Mouse (Mus musculus): ENCODE results near the gene Gm49387.

Gm49387 gene

GRCm38 (mm10) chr14:31640346-31640889 is at the start of gene Gm49387:
Gene Gm49387, minus strand, starts transcription at chr14:31640878.
- CTCF ChIA-PET = interaction anchor here (0.6 kb wide), 1 partner anchor 62 kb away, joined by 13 read pairs; no protein-coding TSS in a partner anchor

DNA sequence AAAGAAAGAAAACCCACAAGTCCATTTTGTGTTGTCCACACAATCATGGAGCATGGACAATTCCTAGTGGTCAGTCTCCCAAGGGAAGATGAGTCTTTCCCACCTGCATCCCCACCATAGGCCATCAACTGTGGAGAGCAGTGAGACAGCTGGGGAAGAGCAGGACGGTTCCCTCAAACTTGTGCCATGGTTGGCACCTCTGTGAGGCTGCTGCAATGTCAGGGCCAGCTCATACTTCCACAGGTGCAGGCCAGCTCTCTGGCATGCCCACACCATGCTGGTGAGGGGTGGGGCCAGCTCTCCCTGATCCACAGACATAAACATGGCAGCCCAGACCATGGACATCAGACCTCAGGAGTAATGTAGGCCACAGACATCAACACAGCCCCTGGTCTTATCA is 45.6 kb upstream of the Gm49387 start:
- CTCF ChIA-PET = interaction anchor here (0.6 kb wide), 1 partner anchor 47 kb away, joined by 7 read pairs; no protein-coding TSS in a partner anchor

DNA sequence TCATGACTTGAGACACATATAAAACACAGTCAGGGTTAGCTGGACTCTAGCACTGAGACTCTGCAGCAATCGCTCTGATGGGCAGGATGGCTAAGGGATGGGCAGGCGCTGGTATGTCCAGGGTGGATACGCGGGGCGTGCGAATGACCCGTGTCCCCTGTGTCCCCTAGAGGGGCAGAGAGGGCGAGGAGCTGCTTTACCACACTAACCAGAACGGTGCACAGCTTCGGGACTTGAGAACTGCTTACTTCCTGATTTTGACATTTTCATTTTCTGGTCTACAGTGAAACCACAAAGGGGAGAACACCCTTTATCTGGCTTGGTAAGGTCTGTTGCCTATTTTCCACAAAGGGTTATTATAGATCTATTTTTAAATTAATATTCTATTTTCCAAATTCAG is 45.0 kb upstream of the Gm49387 start:
- CTCF ChIA-PET = interaction anchor here (0.6 kb wide), 1 partner anchor 47 kb away, joined by 7 read pairs; no protein-coding TSS in a partner anchor

GRCm38 (mm10) chr14:31684343-31685040 is 43.8 kb upstream of the Gm49387 start:
- CTCF ChIA-PET = no interaction called here

GRCm38 (mm10) chr14:31683610-31684009 is 42.9 kb upstream of the Gm49387 start:
- CTCF ChIA-PET = no interaction called here

GRCm38 (mm10) chr14:31681931-31682555 is 41.4 kb upstream of the Gm49387 start:
- CTCF ChIA-PET = interaction anchor here (0.6 kb wide), 2 partner anchors 17 to 279 kb away, joined by 4 to 5 read pairs; no protein-coding TSS in a partner anchor

DNA sequence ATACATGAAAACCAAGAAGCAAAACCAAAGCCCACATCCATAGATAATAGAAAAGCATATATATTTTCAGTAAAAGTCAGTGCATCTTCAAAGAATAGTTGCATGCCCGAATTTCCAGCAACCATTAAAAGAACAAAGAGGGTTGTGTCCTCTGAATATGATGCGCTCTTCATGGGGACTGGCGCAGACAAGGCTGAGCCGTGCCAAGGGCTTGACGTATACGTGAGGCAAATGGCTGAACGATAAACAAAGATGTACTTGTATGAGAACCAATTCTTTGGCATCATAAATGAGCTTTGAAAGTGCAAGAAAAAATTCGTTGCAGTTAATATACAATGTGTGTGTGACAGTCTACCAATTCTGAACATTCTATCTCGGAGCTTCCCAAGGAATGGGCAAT is 40.6 kb upstream of the Gm49387 start:
- CTCF ChIA-PET = no interaction called here

GRCm38 (mm10) chr14:31680656-31681055 is 40.0 kb upstream of the Gm49387 start:
- CTCF ChIA-PET = no interaction called here

DNA sequence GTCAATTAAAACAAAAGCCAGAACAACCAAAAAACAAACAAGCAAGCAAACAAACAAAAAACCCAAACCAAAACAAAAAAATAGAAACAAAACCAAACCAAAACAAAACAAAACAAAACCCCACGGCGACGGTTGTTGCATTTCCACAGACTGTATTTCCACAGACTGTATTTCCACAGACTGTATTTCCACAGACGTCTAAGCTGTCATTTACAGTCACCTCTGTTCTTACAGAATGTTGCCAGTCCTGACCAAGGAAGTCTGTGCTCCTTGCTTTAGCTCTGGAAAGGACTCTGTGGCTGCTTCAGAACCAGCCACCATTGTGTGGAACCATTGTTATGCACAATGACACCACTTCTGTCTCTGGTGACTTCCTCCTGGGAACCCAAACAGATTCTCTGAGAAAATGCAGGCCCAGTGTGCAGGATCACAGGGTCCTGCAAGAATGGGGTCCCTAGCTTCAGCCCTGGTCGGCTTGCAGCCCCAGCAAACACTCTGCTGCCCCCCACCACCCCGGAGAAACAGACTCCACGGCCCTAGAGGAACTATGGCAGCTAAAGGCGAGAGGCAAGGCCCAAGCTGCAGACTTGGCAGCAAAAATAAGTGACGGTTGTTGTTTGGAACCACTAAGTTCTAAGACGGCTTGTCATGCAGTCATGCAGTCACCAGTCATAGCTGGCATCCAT is 31.1 kb upstream of the Gm49387 start:
- CTCF ChIA-PET = interaction anchor here (1.2 kb wide), 1 partner anchor 12 kb away, joined by 4 read pairs; no protein-coding TSS in a partner anchor

DNA sequence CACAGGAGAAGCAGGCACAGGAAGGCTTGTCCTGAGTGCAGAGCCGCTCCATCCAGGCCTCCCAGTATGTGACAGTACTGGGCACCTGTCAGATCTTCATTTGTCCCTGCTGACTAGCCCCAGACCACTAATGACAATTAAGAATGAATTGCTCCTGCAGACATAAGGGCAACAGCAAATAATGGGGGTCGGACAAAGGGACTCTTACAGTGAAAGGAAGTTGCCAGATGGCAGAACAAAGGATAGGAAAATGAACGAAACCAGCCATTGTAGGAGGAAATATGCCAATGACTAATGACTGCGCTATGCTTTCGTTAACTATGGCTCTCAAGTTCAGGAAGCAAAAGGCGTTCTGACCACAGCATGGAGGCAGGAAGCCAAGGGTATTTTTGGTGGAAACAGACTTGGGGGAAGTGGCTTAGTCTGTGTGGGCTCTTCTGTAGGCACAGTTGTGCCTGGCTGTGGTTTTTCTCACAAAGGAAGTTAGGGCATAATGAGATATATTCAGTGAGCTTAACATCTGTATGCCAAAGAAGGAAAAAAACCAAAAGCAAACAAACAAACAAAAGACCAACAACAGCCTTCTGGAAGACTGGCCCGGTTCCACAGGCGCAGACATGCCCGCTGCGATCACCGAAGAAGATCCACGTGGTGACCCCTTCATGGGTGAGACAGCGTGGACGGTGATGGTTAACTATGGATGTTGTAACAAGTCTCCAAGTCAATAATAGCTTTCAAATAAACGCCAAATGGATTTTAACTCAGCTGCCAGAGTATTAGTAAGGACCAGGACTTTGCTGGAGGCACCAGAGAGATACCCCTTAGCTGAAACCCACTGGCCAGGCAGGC is 29.2 kb upstream of the Gm49387 start:
- CTCF ChIA-PET = no interaction called here

DNA sequence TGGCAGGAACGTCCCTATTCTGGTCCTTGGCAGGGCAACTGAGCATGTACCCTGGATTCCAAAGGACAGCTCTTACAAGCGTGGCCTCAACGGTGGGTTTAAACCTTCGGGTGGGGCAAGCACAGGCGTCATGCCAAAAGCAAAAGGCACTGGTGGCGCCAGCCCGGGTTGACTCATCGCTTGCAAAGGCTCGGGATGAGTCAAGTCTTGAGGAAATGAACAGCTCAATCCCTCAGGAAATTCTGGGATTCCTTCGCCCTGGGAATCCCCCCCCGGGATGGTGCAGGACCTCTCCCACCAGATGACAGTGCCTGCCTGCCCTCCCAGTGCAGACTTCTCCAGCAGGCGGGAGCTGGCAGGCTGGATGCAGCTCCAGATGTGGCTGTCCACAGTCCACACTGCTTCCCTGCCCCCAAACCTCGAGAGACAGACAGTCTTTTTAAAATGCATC is 28.5 kb upstream of the Gm49387 start:
- CTCF ChIA-PET = no interaction called here

GRCm38 (mm10) chr14:31668326-31668725 is 27.6 kb upstream of the Gm49387 start:
- CTCF ChIA-PET = no interaction called here

DNA sequence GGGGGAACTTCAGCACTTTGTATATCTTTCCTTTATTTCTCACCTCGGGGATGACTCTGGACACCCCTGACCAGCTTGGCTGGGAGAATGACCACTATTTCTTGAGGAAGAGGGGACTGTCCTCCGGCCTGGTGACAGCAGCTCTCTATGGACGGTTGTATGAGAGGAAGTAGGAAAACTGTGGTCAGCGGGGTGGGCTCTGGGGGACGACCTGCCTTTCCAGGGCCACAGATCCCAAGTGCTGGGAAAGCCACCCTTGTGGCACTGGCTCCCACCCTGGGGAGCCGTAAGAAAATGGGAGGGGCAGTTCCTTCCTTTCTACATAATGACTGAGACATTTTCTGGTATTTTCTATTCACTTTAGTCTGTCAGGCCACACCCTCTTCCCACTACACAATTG is 27.1 kb upstream of the Gm49387 start:
- CTCF ChIA-PET = no interaction called here

GRCm38 (mm10) chr14:31666931-31667705 is 26.4 kb upstream of the Gm49387 start:
- CTCF ChIA-PET = no interaction called here

DNA sequence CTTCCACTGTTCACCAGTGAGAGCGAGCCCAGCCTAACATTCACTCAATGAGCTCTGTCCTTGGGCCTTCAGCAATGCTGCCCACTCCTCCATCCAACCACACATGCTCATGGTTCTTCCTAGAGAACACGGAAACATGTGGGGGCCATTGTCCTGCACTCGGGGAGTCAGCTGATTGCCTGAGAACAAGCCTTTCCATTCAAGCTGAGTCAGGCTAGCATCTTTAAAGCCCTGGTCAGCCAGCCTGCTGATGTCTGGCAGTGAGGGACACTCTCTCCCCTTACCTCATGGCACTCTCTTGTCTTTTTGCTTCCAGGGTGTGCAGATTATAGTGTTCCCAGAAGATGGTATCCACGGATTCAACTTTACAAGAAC is 24.9 kb upstream of the Gm49387 start:
- CTCF ChIA-PET = no interaction called here

DNA sequence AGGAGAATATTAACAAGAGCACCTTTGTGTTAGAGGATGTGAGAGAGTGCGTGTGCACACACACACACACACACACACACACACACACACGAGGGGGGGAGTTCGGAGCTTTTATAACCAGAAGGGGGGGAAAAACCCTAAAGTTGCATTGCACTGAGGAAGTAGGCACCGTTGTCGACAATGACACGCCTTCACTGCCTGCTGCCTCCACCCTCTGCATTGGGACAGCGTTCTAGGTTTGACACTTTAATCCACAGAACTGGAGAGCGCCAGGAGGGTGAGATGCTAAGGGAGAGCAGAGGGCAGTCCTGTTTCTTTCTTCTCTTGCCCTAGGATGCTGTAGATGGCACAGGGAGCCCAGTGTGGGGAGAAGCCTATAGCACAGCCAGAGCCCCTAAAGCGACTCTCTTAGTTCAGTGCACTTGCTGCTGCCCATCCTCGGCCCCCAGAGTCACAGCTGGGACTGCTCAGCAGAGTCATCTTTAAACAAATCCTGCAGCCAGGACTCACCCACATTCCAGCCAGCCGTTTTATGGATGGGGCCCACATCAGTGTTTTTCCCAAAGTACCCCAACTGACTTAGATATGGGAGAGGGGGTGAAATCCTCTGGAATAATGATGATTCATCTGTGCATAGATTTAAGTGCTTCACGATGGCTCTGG is 24.4 kb upstream of the Gm49387 start:
- CTCF ChIA-PET = interaction anchor here (0.6 to 0.7 kb wide), 2 partner anchors 18 to 994 kb away, joined by 4 to 11 read pairs; no protein-coding TSS in a partner anchor

- CTCF ChIA-PET = interaction anchor here (0.5 to 0.8 kb wide), 3 partner anchors 21 to 993 kb away, joined by 3 to 11 read pairs (median 3); no protein-coding TSS in a partner anchor
Observed at GRCm38 (mm10) chr14:31664100-31664902, 23.6 kb upstream of the Gm49387 start.

DNA sequence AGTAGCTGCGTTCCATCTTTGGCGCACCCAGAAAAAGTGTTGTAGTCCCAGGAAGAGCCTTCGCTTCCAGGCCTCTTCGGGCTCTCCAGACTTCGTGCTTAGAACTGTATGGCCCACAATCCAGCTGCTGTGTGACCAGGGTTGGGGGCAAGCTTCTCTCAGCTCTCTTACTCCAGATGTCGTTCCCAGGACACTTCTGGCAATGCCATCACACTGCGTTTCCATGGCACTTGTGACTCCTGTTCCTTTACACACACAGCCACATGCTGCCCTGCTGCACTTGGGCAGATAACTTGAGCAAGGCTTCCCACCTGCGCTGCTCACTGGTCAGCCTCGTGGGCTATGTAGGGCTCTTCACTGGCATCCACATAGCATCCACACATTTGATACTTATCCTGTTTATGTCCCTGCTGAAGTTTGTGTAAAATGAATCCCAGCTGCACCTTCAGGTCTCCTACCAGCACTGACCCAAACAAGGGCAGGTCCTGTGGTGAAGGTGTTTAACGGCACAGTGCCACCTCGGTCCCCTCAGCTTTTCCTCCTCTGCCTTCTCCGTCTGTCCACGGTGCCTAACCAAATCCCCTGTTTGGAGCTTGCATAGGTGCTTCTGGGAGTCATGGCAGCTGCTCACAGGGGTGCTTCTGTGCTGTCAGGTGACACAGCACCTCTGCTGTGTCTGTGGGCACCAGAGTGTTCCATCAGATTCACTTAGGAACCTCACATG is 22.9 kb upstream of the Gm49387 start:
- CTCF ChIA-PET = interaction anchor here (0.5 to 0.8 kb wide), 2 partner anchors 20 to 93 kb away, joined by 3 read pairs; no protein-coding TSS in a partner anchor

Data from spleen, embryonic (tissue).